Mouse (Mus musculus) forebrain, embryonic 13.5 days (tissue): ENCODE data around the gene Hdac9. TPM values are rescaled to one million over a fixed set of nuclear protein-coding genes. Genes with fewer than 3 reads are reported as not detected.

Experiments used
- ATAC-seq: fragments of 200-750 bp; cut with Nextera tagmentation; 2 replicates; pipeline ENCODE4 v1.8.0; 2017
- H3K27ac ChIP-seq: fragments of 300-500 bp; sonication (generic); 2 replicates; pipeline ENCODE4 v1.5.1; 2015; ENCODE audit warnings: inconsistent platforms, mild to moderate bottlenecking, moderate library complexity
- H3K27me3 ChIP-seq: fragments of 300-500 bp; sonication (generic); 2 replicates; pipeline ENCODE4 v1.6.1; 2015; ENCODE audit warnings: mild to moderate bottlenecking, inconsistent platforms
- H3K36me3 ChIP-seq: fragments of 300-500 bp; sonication (generic); 2 replicates; pipeline ENCODE4 v1.6.1; 2015; ENCODE audit warnings: mild to moderate bottlenecking, inconsistent platforms; ENCODE audit not compliant: poor library complexity, severe bottlenecking
- H3K4me1 ChIP-seq: fragments of 300-500 bp; sonication (generic); 2 replicates; pipeline ENCODE4 v1.6.1; 2015; ENCODE audit warnings: inconsistent platforms
- H3K4me2 ChIP-seq: fragments of 300-500 bp; sonication (generic); 2 replicates; pipeline ENCODE4 v1.6.1; 2015; ENCODE audit warnings: inconsistent platforms, mild to moderate bottlenecking, moderate library complexity
- H3K4me3 ChIP-seq: fragments of 300-500 bp; sonication (generic); 2 replicates; pipeline ENCODE4 v1.5.1; 2015; ENCODE audit warnings: mild to moderate bottlenecking, inconsistent platforms
- H3K9ac ChIP-seq: fragments of 300-500 bp; sonication (generic); 2 replicates; pipeline ENCODE4 v1.6.1; 2015; ENCODE audit warnings: mild to moderate bottlenecking, inconsistent platforms
- H3K9me3 ChIP-seq: fragments of 300-500 bp; sonication (generic); replicated peaks from 2 replicates; pipeline ENCODE4 v1.6.1; 2016; ENCODE audit warnings: inconsistent platforms
- WGBS: fragments of 180-500 bp; shearing (Covaris S2); methylation state at CpG from one replicate; pipeline ENCODE4 v1.1.7; 2015; 5-methylcytosine and 5-hydroxymethylcytosine counted together
- polyA plus RNA-seq: library from polyadenylated mRNA; unstranded; fragments of >200 nt; fragmentation: Nextera tagmentation; extraction: Ambion mirVana; gene quantifications from 2 replicates; pipeline ENCODE4 v1.2.1, GENCODE M21; 2015

Hdac9 gene
- polyA plus RNA-seq, 1 experiment from 2014 or later = 10.5 TPM

DNA sequence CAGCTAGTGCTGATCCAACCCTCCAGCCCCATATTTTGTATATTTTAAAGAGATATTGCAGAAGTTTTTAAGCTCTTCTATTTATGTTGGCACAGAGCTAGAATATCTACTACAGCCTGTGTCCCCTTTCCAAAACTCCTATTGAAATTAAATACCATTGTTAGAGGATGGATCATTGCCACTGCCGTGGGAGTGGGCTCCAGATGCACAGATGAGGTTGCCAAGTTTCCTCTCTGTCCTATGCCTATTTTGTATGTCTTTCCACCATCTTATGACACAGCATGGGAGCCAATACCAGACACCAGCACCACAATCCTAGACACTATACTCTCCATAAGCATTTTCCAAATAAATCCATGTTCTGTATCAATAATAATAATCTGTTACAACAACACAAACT lies 743.9 kb downstream of the Hdac9 start:
- 48% methylated on average over 1 of the region's 1 CpGs for WGBS
- Histone ChIP-seq H3K9me3 (no peaks in the 10 kb centered on the region), H3K27ac (no peak overlapping the region), H3K4me3 (no peak overlapping the region), H3K4me1 (no peaks in the 10 kb centered on the region), H3K4me2 (no peak overlapping the region), H3K27me3 (no peaks in the 10 kb centered on the region), H3K36me3 (no peaks in the 10 kb centered on the region), H3K9ac (no peak overlapping the region)
- ATAC-seq = no peak

DNA sequence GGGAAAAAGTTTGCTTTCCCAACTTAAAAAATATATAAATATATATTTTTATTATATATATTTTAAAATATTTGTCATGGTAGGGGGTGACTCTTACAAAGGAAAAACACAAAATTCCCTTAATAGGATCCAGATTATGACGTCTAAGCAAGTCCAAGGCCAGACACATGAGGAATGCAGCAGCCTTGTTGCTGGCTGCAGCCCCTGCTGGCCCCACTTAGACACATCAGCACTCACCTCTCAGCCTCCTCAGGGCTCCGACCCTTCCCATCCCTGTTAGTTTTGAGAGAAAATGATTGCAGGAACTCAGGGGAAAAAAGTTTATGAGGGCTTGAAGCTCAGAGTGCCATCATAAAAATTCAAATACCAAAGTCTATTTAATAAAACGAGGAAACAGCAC lies 746.3 kb downstream of the Hdac9 start:
- Histone ChIP-seq H3K9ac (no peak overlapping the region), H3K4me3 (no peak overlapping the region), H3K9me3 (no peaks in the 10 kb centered on the region), H3K36me3 (no peaks in the 10 kb centered on the region), H3K27ac (no peak overlapping the region), H3K27me3 (no peaks in the 10 kb centered on the region), H3K4me2 (no peak overlapping the region), H3K4me1 (no peaks in the 10 kb centered on the region)
- WGBS = 71% methylated on average over 3 of the region's 3 CpGs
- ATAC-seq = no peak

DNA sequence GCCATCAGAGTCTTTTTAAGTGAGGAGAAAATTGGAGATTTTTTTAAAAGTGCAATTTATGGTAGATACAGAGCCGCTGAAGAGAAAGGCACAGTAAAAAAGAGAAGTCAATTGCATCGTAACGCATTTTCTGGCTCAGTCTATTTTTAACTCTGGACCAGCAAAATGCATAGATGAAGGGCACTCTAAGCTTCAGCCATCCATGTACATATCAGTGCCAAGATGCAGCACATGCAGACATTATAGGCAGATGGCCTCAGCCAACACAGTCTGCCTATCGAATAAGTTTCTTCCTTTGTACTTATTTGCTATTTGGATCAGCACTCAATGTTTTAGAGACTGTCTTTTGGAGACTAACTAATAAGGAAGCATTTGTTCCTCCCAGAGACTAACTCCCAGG lies 751.2 kb downstream of the Hdac9 start:
- Histone ChIP-seq H3K9ac (no peak overlapping the region), H3K27me3 (no peaks in the 10 kb centered on the region), H3K4me3 (no peak overlapping the region), H3K4me2 (no peak overlapping the region), H3K4me1 (no peaks in the 10 kb centered on the region), H3K27ac (no peak overlapping the region), H3K36me3 (no peaks in the 10 kb centered on the region), H3K9me3 (no peaks in the 10 kb centered on the region)
- WGBS = 78% methylated on average over 4 of the region's 4 CpGs
- peak; percentile 50; the same call in 1 of the 2 replicates for ATAC-seq

DNA sequence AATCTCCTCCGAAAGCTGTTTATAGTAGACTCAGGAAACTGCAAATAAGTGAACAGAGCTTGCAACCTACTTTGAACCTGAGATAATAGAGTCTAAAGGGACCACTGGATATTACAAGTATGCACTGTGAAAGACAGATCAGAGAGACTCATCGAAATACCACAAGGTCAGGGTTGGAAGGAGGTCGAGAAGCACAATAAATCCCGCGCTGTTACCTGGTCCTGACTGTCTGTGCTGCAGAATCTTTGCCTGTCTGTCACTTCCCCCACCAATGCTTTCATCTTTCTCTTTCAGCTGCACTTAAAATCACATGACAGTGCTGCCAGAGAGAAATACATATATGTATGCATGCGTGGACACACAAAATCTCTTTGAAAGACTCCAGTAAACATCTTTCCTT lies 760.6 kb downstream of the Hdac9 start:
- 89% methylated on average over 6 of the region's 6 CpGs for WGBS
- ATAC-seq = no peak; the same call in 1 of the 2 replicates

DNA sequence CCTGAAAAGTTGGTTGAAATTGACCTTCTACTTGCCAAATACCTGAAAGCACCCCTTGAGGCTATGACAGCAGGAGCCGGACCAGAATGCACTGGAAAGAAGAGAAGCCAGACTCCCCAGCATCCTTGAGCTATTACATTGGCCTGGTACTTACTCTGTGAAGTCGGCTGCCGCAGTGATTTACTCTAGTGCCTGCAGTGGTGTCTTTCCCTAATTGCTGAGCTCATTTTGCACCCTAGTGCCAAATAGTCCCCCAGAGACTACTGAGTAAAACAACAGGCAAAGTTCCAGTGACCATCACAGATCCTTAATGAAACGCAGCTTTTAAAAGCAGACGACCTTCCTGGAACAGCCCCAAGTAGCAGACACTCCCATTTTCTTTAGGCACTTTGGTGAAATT lies 761.2 kb downstream of the Hdac9 start:
- ATAC-seq = peak; percentile 48; the same call in 1 of the 2 replicates
- Histone ChIP-seq H3K36me3 (no peaks in the 10 kb centered on the region), H3K4me2 (no peak overlapping the region), H3K27ac (no peak overlapping the region), H3K4me3 (no peak overlapping the region), H3K9ac (no peak overlapping the region), H3K9me3 (no peaks in the 10 kb centered on the region), H3K27me3 (no peaks in the 10 kb centered on the region), H3K4me1 (0 out of 2 replicates have a peak, but pooled peaks cover 6% of the 10 kb centered on the region)
- 51% methylated on average over 5 of the region's 5 CpGs for WGBS

More for the DNA sequence above, 760.6 kb downstream of the Hdac9 start:
- Histone ChIP-seq H3K4me1 (0 out of 2 replicates have a peak, but pooled peaks cover 6% of the 10 kb centered on the region), H3K9me3 (no peaks in the 10 kb centered on the region), H3K27me3 (no peaks in the 10 kb centered on the region), H3K36me3 (no peaks in the 10 kb centered on the region), H3K9ac (no peak overlapping the region), H3K4me3 (no peak overlapping the region), H3K4me2 (no peak overlapping the region), H3K27ac (no peak overlapping the region)

DNA sequence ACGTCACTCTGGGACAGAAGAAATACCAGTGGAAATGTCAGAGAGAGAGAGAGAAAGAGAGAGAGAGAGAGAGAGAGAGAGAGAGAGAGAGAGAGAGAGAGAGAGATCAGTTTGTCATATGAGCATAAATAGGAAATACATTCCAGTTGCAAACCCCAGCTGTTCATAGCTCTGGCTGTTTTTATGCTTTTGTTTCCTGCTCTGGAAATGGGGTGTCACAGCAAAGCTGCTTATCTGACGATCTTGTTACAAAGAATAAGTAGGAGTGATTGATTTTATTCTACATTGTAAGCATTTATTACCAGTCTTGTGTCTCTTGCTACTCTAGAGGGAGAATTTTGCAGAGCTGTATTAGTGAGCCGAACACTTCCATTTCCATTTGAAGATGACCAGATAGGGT lies 762.1 kb downstream of the Hdac9 start:
- ATAC-seq = no peak
- no peak overlapping the region for H3K9ac ChIP-seq

DNA sequence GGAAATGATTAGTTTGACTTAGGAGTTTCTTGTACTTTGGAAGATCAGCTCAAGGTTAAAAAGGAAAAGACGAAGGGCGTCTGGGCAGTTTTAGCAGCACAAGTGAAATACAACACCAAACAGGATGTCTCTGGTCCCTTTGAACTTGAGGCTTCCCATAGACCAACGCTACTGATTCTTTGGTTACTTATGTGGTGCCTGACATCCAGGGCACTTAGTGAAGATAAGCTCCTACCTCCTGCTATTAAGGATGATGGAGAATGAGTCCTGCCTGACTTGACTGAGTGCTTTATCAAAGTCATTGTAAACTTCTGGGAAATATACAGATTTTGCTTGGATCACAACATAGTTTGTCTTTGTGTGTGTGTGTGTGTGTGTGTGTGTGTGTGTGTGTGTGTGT lies 765.6 kb downstream of the Hdac9 start:
- H3K4me3 ChIP-seq = no peak overlapping the region
- no peak for ATAC-seq
- H3K9ac ChIP-seq = no peak overlapping the region
- H3K4me1 ChIP-seq = 0 out of 2 replicates have a peak, but pooled peaks cover 6% of the 10 kb centered on the region
- 84% methylated on average over 3 of the region's 3 CpGs for WGBS
- H3K27me3 ChIP-seq = no peaks in the 10 kb centered on the region
- no peaks in the 10 kb centered on the region for H3K9me3 ChIP-seq
- no peak overlapping the region for H3K4me2 ChIP-seq
- no peaks in the 10 kb centered on the region for H3K36me3 ChIP-seq
- H3K27ac ChIP-seq = no peak overlapping the region

More for the DNA sequence above, 762.1 kb downstream of the Hdac9 start:
- H3K4me1 ChIP-seq = 0 out of 2 replicates have a peak, but pooled peaks cover 6% of the 10 kb centered on the region
- H3K9me3 ChIP-seq = no peaks in the 10 kb centered on the region
- no peak overlapping the region for H3K27ac ChIP-seq
- H3K27me3 ChIP-seq = no peaks in the 10 kb centered on the region
- H3K4me3 ChIP-seq = no peak overlapping the region
- no peak overlapping the region for H3K4me2 ChIP-seq
- 83% methylated on average over 3 of the region's 3 CpGs for WGBS
- H3K36me3 ChIP-seq = no peaks in the 10 kb centered on the region

DNA sequence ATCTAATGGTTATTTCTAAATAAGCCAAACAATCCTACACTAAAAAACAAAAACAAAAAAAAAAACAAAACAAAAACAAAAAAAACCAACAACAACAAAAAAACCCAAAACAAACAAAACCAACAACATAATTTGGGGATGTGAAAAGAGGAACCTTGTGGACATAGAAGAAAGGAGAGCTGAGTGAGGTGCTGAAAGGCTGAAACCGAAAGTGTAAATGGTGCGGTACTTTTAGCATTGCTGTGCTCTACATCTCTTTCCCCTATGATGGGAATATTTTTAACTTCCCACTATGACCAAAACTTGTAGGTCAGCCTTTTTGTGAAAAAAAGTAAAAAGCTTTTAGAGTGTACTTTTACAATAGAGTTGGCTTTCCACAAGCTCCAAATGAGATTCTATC lies 774.2 kb downstream of the Hdac9 start:
- Histone ChIP-seq H3K9ac (no peak overlapping the region), H3K27me3 (no peaks in the 10 kb centered on the region), H3K4me3 (no peak overlapping the region), H3K4me1 (no peaks in the 10 kb centered on the region), H3K4me2 (no peak overlapping the region), H3K36me3 (no peaks in the 10 kb centered on the region), H3K27ac (no peak overlapping the region), H3K9me3 (no peaks in the 10 kb centered on the region)
- 95% methylated on average over 2 of the region's 2 CpGs for WGBS
- ATAC-seq = no peak

DNA sequence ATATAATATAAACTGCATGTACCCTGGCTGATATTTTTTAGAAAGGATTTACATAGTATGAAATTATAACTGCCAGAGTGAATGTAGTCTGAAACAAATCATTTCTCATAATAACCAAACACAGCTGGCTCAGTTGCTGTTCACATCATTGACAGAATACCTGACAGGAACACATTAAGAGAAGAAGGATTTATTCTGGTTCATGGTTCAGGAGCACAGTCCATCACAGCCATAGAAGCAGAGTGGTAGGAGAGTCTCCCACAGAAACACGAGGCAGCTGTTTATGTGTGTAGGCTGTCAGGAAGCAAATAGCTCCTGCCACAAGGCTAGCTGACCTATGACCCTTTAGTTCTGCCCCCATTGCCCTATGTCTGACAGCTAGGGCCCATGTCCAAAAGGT lies 803.6 kb downstream of the Hdac9 start:
- Histone ChIP-seq H3K27me3 (no peaks in the 10 kb centered on the region), H3K4me1 (no peaks in the 10 kb centered on the region), H3K4me3 (no peak overlapping the region), H3K4me2 (no peak overlapping the region), H3K9ac (no peak overlapping the region), H3K9me3 (no peaks in the 10 kb centered on the region), H3K27ac (no peak overlapping the region), H3K36me3 (no peaks in the 10 kb centered on the region)
- WGBS = 52% methylated on average over 1 of the region's 1 CpGs
- no peak for ATAC-seq

DNA sequence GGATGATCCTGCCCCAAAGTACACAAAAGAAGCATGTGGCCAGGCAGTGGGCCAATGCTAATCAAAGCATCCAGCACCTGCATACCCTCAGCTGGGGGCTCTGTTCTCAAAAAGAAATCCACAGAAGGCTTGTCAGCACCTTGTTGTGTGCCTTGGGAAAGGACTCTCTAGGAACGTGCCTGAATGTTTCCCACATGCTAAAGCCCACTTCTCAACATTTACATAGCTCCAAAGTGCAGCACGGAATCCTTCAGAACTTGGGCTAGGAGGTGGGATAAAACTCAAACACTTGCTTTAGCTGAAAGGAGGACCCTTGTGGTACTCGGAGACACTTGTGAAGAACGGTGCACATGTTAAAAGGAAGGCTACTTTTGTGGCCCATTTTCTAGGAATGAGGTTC lies 823.9 kb downstream of the Hdac9 start:
- H3K9ac ChIP-seq = no peak overlapping the region
- H3K4me2 ChIP-seq = no peak overlapping the region
- no peak overlapping the region for H3K27ac ChIP-seq
- ATAC-seq = no peak
- 70% methylated on average over 4 of the region's 4 CpGs for WGBS
- no peaks in the 10 kb centered on the region for H3K9me3 ChIP-seq
- no peaks in the 10 kb centered on the region for H3K4me1 ChIP-seq
- no peaks in the 10 kb centered on the region for H3K36me3 ChIP-seq
- no peaks in the 10 kb centered on the region for H3K27me3 ChIP-seq
- no peak overlapping the region for H3K4me3 ChIP-seq

DNA sequence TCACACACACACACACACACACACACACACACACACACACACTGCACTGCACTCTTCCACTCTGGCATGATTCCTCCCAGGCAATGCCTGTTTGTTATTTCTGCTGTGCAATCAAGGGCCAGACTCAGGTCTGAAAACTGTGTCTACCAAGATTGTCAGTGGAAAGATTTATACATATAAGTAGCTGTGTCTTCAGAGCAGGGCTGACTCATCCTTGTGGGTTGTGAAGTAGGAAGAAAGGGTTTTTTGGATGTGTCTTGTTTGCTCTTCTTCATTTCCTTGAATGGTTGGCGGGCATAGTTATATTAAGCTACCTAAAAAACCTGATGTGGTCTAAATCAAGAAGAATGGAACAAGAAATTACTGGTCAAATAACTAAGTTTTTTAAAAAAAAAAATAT lies 825.0 kb downstream of the Hdac9 start:
- no peak for ATAC-seq

DNA sequence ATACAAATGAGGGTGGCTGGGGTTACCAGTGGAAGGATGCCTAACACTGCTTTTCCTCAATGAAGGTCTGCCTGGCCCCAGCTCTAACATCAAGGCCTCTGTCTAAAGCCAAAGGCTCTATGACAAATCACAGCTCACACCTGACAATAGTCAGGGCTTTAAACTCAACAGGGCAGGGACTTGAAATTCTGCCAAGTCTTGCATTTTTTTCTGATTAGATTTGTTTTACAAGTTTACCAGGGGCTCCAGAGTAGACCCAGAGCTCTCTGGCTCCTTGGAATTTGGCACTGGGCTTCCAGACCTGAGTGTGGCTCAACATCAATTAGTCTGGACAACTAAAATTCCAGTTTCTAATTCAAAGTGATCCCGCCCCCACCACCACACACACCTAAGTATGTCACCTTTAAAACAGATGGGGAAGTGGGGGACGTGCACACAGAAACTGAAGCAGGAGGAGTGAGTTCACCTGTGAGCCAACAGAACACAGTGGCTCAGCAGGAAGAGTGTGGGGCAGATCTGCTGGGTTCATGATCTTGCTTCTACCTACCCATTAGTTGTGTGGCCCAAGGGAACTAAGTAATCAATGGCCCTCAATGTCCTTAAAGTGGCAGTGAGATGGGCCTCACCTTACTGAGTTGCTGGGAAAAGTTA lies 829.5 kb downstream of the Hdac9 start:
- H3K36me3 ChIP-seq = no peaks in the 10 kb centered on the region
- no peak overlapping the region for H3K4me3 ChIP-seq
- no peak overlapping the region for H3K9ac ChIP-seq
- H3K9me3 ChIP-seq = no peaks in the 10 kb centered on the region
- no peak overlapping the region for H3K4me2 ChIP-seq
- H3K27me3 ChIP-seq = no peaks in the 10 kb centered on the region
- 87% methylated on average over 2 of the region's 2 CpGs for WGBS
- no peaks in the 10 kb centered on the region for H3K4me1 ChIP-seq
- ATAC-seq = no peak
- H3K27ac ChIP-seq = no peak overlapping the region

More for the DNA sequence above, 825.0 kb downstream of the Hdac9 start:
- no peak overlapping the region for H3K4me3 ChIP-seq
- no peaks in the 10 kb centered on the region for H3K27me3 ChIP-seq
- no peaks in the 10 kb centered on the region for H3K9me3 ChIP-seq
- H3K36me3 ChIP-seq = no peaks in the 10 kb centered on the region
- H3K9ac ChIP-seq = no peak overlapping the region
- H3K27ac ChIP-seq = no peak overlapping the region
- H3K4me2 ChIP-seq = no peak overlapping the region
- no peaks in the 10 kb centered on the region for H3K4me1 ChIP-seq
- whole genome bisulfite sequencing = 86% methylated on average over 1 of the region's 1 CpGs

DNA sequence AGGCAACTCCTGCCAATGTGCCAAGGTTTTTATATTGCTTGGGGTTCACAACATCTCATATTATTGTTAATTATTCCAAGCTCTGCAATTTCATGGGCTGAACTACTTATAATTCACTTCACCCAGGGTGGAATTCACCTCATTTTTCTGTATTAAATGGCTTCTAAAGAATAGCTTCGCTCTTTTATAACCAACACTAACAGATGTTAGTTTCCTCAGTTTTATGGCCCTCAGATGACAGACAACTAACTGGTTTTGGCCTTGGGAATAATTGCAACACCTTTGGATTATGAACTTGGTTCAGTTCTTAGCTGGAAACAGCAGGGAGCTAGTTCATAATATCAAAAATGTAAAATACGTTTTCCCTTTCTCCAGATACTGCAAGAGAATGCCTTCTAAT lies 839.9 kb downstream of the Hdac9 start:
- no peaks in the 10 kb centered on the region for H3K4me1 ChIP-seq
- no peaks in the 10 kb centered on the region for H3K9me3 ChIP-seq
- no peak overlapping the region for H3K4me2 ChIP-seq
- H3K4me3 ChIP-seq = no peak overlapping the region
- H3K27me3 ChIP-seq = no peaks in the 10 kb centered on the region
- WGBS = 83% methylated on average over 2 of the region's 2 CpGs
- no peaks in the 10 kb centered on the region for H3K36me3 ChIP-seq
- no peak overlapping the region for H3K27ac ChIP-seq
- ATAC-seq = no peak
- H3K9ac ChIP-seq = no peak overlapping the region
